Mouse (Mus musculus) CH12.LX (cell line): ENCODE results near the gene B3gat3.

Experiments used
- CTCF ChIP-seq, 2 experiments: IDR thresholded peaks in 1 of 2; conservative IDR thresholded peaks in 1 of 2; 2 replicates each; pipeline ENCODE4 v1.5.1; 2011 to 2012; ENCODE audit warnings: low read depth in 2 of 2, low read length in 2 of 2, improper control_type of control experiment in 1 of 2, inconsistent platforms in 1 of 2, mild to moderate bottlenecking in 1 of 2, moderate library complexity in 1 of 2
- ELF1 ChIP-seq: IDR thresholded peaks from 2 replicates; pipeline ENCODE4 v1.6.1; 2014; ENCODE audit warnings: low read depth, mild to moderate bottlenecking, inconsistent platforms, low read length, improper control_type of control experiment
- EP300 ChIP-seq: IDR thresholded peaks from 2 replicates; pipeline ENCODE4 v1.6.1; 2011; ENCODE audit warnings: low read length, improper control_type of control experiment
- ETS1 ChIP-seq: conservative IDR thresholded peaks from 2 replicates; pipeline ENCODE4 v1.6.1; 2012; ENCODE audit warnings: low read depth, mild to moderate bottlenecking, inconsistent platforms, low read length, improper control_type of control experiment, moderate library complexity
- GABPA ChIP-seq: IDR thresholded peaks from 2 replicates; pipeline ENCODE4 v1.6.1; 2012; ENCODE audit warnings: low read depth, low read length, improper control_type of control experiment, inconsistent platforms; ENCODE audit not compliant: insufficient replicate concordance
- MEF2A ChIP-seq: IDR thresholded peaks from 2 replicates; pipeline ENCODE4 v1.6.1; 2014; ENCODE audit warnings: low read depth, mild to moderate bottlenecking, inconsistent platforms, low read length, improper control_type of control experiment, borderline replicate concordance
- NELFE ChIP-seq: IDR thresholded peaks from 2 replicates; pipeline ENCODE4 v1.6.1; 2011; ENCODE audit warnings: low read depth, low read length, improper control_type of control experiment
- POLR2A ChIP-seq: IDR thresholded peaks from 2 replicates; pipeline ENCODE4 v1.6.1; 2011; ENCODE audit warnings: low read depth, mild to moderate bottlenecking, improper control_type of control experiment, low read length
- POLR2AphosphoS2 ChIP-seq: IDR thresholded peaks from 2 replicates; pipeline ENCODE4 v1.6.1; 2011; ENCODE audit warnings: low read depth, low read length, improper control_type of control experiment
- RCOR1 ChIP-seq: conservative IDR thresholded peaks from 2 replicates; pipeline ENCODE4 v1.6.1; 2012; ENCODE audit warnings: low read depth, mild to moderate bottlenecking, inconsistent platforms, low read length, improper control_type of control experiment
- UBTF ChIP-seq: IDR thresholded peaks from 2 replicates; pipeline ENCODE4 v1.6.1; 2012; ENCODE audit warnings: low read depth, mild to moderate bottlenecking, inconsistent platforms, low read length, improper control_type of control experiment, moderate library complexity
- USF1 ChIP-seq: IDR thresholded peaks from 2 replicates; pipeline ENCODE4 v1.6.1; 2014; ENCODE audit warnings: low read depth, mild to moderate bottlenecking, inconsistent platforms, low read length, improper control_type of control experiment
- ZKSCAN1 ChIP-seq: IDR thresholded peaks from 2 replicates; pipeline ENCODE4 v1.6.1; 2012; ENCODE audit warnings: low read depth, inconsistent platforms, low read length, improper control_type of control experiment, borderline replicate concordance
- ZNF384 ChIP-seq: IDR thresholded peaks from 2 replicates; pipeline ENCODE4 v1.6.1; 2012; ENCODE audit warnings: low read depth, low read length, improper control_type of control experiment, inconsistent platforms

DNA sequence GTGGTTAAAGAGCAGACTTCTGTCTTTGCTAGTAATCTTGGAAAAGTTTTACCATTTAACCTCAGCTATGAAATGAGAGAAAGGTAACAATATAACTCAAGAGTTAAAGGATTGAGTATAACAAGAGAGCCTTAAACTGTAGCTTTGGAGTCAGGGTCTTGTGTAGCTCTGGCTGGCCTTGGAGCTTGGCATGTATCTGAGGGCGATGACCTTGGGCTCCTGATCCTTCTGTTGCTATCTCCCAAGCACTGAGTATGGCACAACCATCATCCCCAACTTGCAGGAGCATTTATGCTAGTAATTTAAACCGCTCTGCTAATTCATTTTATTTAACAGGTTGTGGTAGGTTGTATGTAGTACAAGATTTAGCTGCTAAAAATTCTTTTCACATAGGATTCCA, 55.3 kb downstream of the B3gat3 start:
- TF ChIP-seq CTCF (conservative IDR thresholded peaks at IDR 0.05 in 1 of 2, IDR thresholded peaks at IDR 0.05 in 1 of 2; ENCODE audit: low read depth in 2 of 2, low read length in 2 of 2) (no peak), ETS1 (no peak), POLR2A (no peak), USF1 (no peak), NELFE (no peak), POLR2AphosphoS2 (0 out of 2 replicates have a peak, but pooled peaks have one; percentile 4), UBTF (no peak), RCOR1 (no peak), ELF1 (no peak), GABPA (no peak), EP300 (no peak), ZNF384 (no peak), MEF2A (no peak), ZKSCAN1 (no peak)
